Mouse (Mus musculus) MEL (cell line): ENCODE measurements at regions not wholly inside any gene's neighbourhood (a gene's known extent, or its start where the extent isn't known, plus 50 kb on each side); places are given as distances from the start of the nearest gene placed in this dataset.

Source experiments
- DNase-seq: peaks from one replicate; pipeline ENCODE4 v3.0.0; 2011; ENCODE audit warnings: low read depth, low spot score
- H3K27ac ChIP-seq: 2 replicates; pipeline ENCODE4 v1.5.1; 2012; ENCODE audit warnings: low read depth, mild to moderate bottlenecking, control low read depth, low read length, moderate library complexity; ENCODE audit not compliant: control insufficient read depth
- H3K27me3 ChIP-seq, 2 experiments: fragments of 150-350 bp in 1 of 2; sonication (generic) in 1 of 2; 2 replicates each; pipeline ENCODE4 v1.6.1; 2012; ENCODE audit warnings: low read length in 2 of 2, mild to moderate bottlenecking in 2 of 2, improper control_type of control experiment in 1 of 2, moderate library complexity in 1 of 2; ENCODE audit not compliant: insufficient read depth in 2 of 2, control insufficient read depth in 1 of 2
- H3K36me3 ChIP-seq, 2 experiments: 2 replicates each; pipeline ENCODE4 v1.6.1; 2012 to 2014; ENCODE audit warnings: low read length in 2 of 2, improper control_type of control experiment in 1 of 2, inconsistent platforms in 1 of 2, mild to moderate bottlenecking in 1 of 2; ENCODE audit not compliant: insufficient read depth in 2 of 2, control insufficient read depth in 1 of 2
- H3K4me1 ChIP-seq, 2 experiments: fragments of 150-350 bp in 1 of 2; sonication (generic) in 1 of 2; 2 replicates each; pipeline ENCODE4 v1.6.1; 2012; ENCODE audit warnings: low read length in 2 of 2, improper control_type of control experiment in 1 of 2, mild to moderate bottlenecking in 1 of 2; ENCODE audit not compliant: insufficient read depth in 2 of 2, control insufficient read depth in 1 of 2
- H3K4me3 ChIP-seq, 2 experiments: fragments of 150-350 bp in 1 of 2; sonication (generic) in 1 of 2; 2 replicates each; pipeline ENCODE4 v1.5.1; 2012; ENCODE audit warnings: low read depth in 2 of 2, low read length in 2 of 2, mild to moderate bottlenecking in 2 of 2, moderate library complexity in 2 of 2, control low read depth in 1 of 2, improper control_type of control experiment in 1 of 2; ENCODE audit not compliant: control insufficient read depth in 1 of 2, insufficient read depth in 1 of 2
- H3K79me2 ChIP-seq: 2 replicates; pipeline ENCODE4 v1.6.1; 2012; ENCODE audit warnings: mild to moderate bottlenecking, low read length, moderate library complexity; ENCODE audit not compliant: control insufficient read depth, poor library complexity, insufficient read depth
- H3K9ac ChIP-seq: 2 replicates; pipeline ENCODE4 v1.6.1; 2012; ENCODE audit warnings: low read depth, mild to moderate bottlenecking, control low read depth, low read length, moderate library complexity; ENCODE audit not compliant: control insufficient read depth, poor library complexity, severe bottlenecking
- H3K9me3 ChIP-seq: fragments of 150-350 bp; sonication (generic); replicated peaks from 2 replicates; pipeline ENCODE4 v1.6.1; 2012; ENCODE audit warnings: mild to moderate bottlenecking, low read length, improper control_type of control experiment, moderate library complexity; ENCODE audit not compliant: insufficient read depth
- E2F4 ChIP-seq: IDR thresholded peaks from 2 replicates; pipeline ENCODE4 v1.6.1; 2011; ENCODE audit warnings: low read depth, low read length, improper control_type of control experiment, borderline replicate concordance
- ELF1 ChIP-seq: IDR thresholded peaks from 2 replicates; pipeline ENCODE4 v1.6.1; 2014; ENCODE audit warnings: low read depth, mild to moderate bottlenecking, inconsistent platforms, low read length, improper control_type of control experiment, moderate library complexity
- ETS1 ChIP-seq: IDR thresholded peaks from 2 replicates; pipeline ENCODE4 v1.6.1; 2012; ENCODE audit warnings: low read depth, mild to moderate bottlenecking, inconsistent platforms, low read length, improper control_type of control experiment, moderate library complexity
- GABPA ChIP-seq: IDR thresholded peaks from 2 replicates; pipeline ENCODE4 v1.6.1; 2012; ENCODE audit warnings: low read depth, mild to moderate bottlenecking, inconsistent platforms, low read length, improper control_type of control experiment, moderate library complexity
- GATA1 ChIP-seq: IDR thresholded peaks from 2 replicates; pipeline ENCODE4 v1.6.1; 2011; ENCODE audit warnings: low read depth, low read length, improper control_type of control experiment
- HCFC1 ChIP-seq: IDR thresholded peaks from 2 replicates; pipeline ENCODE4 v1.6.1; 2012; ENCODE audit warnings: low read depth, mild to moderate bottlenecking, inconsistent platforms, low read length, improper control_type of control experiment, moderate library complexity
- JUND ChIP-seq: IDR thresholded peaks from 2 replicates; pipeline ENCODE4 v1.6.1; 2011; ENCODE audit warnings: low read depth, mild to moderate bottlenecking, improper control_type of control experiment, low read length
- KAT2A ChIP-seq: conservative IDR thresholded peaks from 2 replicates; pipeline ENCODE4 v1.6.1; 2012; ENCODE audit warnings: low read depth, low read length, improper control_type of control experiment, inconsistent platforms
- MAFK ChIP-seq: IDR thresholded peaks from 2 replicates; pipeline ENCODE4 v1.6.1; 2011; ENCODE audit warnings: low read depth, mild to moderate bottlenecking, low read length, improper control_type of control experiment, borderline replicate concordance
- MAX ChIP-seq: IDR thresholded peaks from 2 replicates; pipeline ENCODE4 v1.6.1; 2011; ENCODE audit warnings: low read length, improper control_type of control experiment
- MYC ChIP-seq: IDR thresholded peaks from 2 replicates; pipeline ENCODE4 v1.6.1; 2011; ENCODE audit warnings: low read depth, mild to moderate bottlenecking, low read length, improper control_type of control experiment, moderate library complexity
- NELFE ChIP-seq: IDR thresholded peaks from 2 replicates; pipeline ENCODE4 v1.6.1; 2011; ENCODE audit warnings: low read depth, low read length, improper control_type of control experiment
- RAD21 ChIP-seq: IDR thresholded peaks from 2 replicates; pipeline ENCODE4 v1.6.1; 2011; ENCODE audit warnings: mild to moderate bottlenecking, low read depth, low read length, improper control_type of control experiment
- SIN3A ChIP-seq: IDR thresholded peaks from 2 replicates; pipeline ENCODE4 v1.6.1; 2012; ENCODE audit warnings: low read length, improper control_type of control experiment, inconsistent platforms
- TBP ChIP-seq: IDR thresholded peaks from 2 replicates; pipeline ENCODE4 v1.8.0; 2011; ENCODE audit warnings: low read depth, low read length, improper control_type of control experiment
- TCF12 ChIP-seq: IDR thresholded peaks from 2 replicates; pipeline ENCODE4 v1.6.1; 2014; ENCODE audit warnings: low read depth, mild to moderate bottlenecking, inconsistent platforms, low read length, improper control_type of control experiment, moderate library complexity
- USF2 ChIP-seq, 2 experiments: IDR thresholded peaks; 2 replicates each; pipeline ENCODE4 v1.6.1; 2011 to 2012; ENCODE audit warnings: improper control_type of control experiment in 2 of 2, low read length in 2 of 2, borderline replicate concordance in 1 of 2, inconsistent platforms in 1 of 2, low read depth in 1 of 2, mild to moderate bottlenecking in 1 of 2; ENCODE audit not compliant: insufficient read depth in 1 of 2
- ZKSCAN1 ChIP-seq: IDR thresholded peaks from 2 replicates; pipeline ENCODE4 v1.6.1; 2012; ENCODE audit warnings: low read depth, mild to moderate bottlenecking, inconsistent platforms, low read length, improper control_type of control experiment, moderate library complexity
- ZMIZ1 ChIP-seq: IDR thresholded peaks from 2 replicates; pipeline ENCODE4 v1.6.1; 2012; ENCODE audit warnings: low read depth, mild to moderate bottlenecking, inconsistent platforms, low read length, improper control_type of control experiment, moderate library complexity

- H3K9ac ChIP-seq = no peak overlapping the region
- no peaks in the 10 kb centered on the region for H3K9me3 ChIP-seq
- no peaks in the 10 kb centered on the region for H3K36me3 ChIP-seq
- H3K4me1 ChIP-seq = no peaks in the 10 kb centered on the region
- TF ChIP-seq MAFK (no peak), USF2 (IDR thresholded peaks at IDR 0.05; ENCODE audit: borderline replicate concordance in 1 of 2, insufficient read depth in 1 of 2, low read depth in 1 of 2, low read length in 2 of 2) (no peak), ZMIZ1 (no peak), TCF12 (no peak), E2F4 (no peak), ETS1 (no peak), GATA1 (no peak), TBP (no peak), KAT2A (no peak), MAX (no peak), NELFE (no peak), GABPA (no peak), SIN3A (no peak), HCFC1 (no peak), ELF1 (no peak), RAD21 (no peak), ZKSCAN1 (no peak)
- no peak overlapping the region for H3K27ac ChIP-seq
- H3K4me3 ChIP-seq = no peak overlapping the region
- DNase-seq = no peak
- H3K79me2 ChIP-seq = no peaks in the 10 kb centered on the region
- no peaks in the 10 kb centered on the region for H3K27me3 ChIP-seq
These were observed 191.6 kb upstream of the Trpc7 start for GRCm38 (mm10) chr13:57087398-57087797.

DNA sequence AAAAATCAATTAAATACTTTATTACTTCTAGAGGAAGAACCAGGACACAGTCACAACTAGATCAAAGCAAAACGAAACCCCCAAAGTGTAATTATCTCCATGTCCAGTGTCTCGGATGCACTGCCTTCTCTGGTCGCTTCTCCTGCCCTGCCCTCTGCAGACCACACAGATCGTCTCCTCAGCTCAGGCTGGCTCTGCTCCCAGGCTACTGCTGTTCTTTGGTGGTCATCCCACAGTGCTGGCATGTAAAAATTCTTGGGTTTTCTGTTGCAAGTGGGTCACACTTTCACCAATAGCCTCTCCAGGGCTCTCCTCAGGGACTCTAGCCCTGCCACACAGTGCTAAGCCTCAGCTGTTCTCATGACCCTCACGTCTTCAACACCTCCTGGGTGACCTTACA lies 188.0 kb upstream of the Trpc7 start:
- no peak for DNase-seq
- TF ChIP-seq JUND (no peak), MYC (no peak), ZMIZ1 (no peak), E2F4 (no peak)
- TF ChIP-seq, all 39 proteins: peak for 0
- Histone ChIP-seq H3K9ac (no peak overlapping the region), H3K4me1 (no peaks in the 10 kb centered on the region), H3K27ac (no peak overlapping the region), H3K4me3 (no peak overlapping the region), H3K79me2 (no peaks in the 10 kb centered on the region), H3K36me3 (no peaks in the 10 kb centered on the region), H3K27me3 (no peaks in the 10 kb centered on the region), H3K9me3 (no peaks in the 10 kb centered on the region)
